Mouse (Mus musculus): ENCODE results near the gene Nhs.

- TF ChIP-seq CTCF (IDR thresholded peaks at IDR 0.05; ENCODE audit: low read depth) (no peak), EP300 (IDR thresholded peaks at IDR 0.05; ENCODE audit: low read depth) (no peak)
These were observed 198.4 kb downstream of the Nhs start for GRCm38 (mm10) chrX:161961176-161961575.
